Mouse (Mus musculus): ENCODE data around the gene Sh3glb2. TPM values are rescaled to one million over a fixed set of nuclear protein-coding genes. Genes with fewer than 3 reads are reported as not detected.

Gene Sh3glb2
- polyA plus RNA-seq, 1 experiment from 2014 or later, result 87.7 TPM

DNA sequence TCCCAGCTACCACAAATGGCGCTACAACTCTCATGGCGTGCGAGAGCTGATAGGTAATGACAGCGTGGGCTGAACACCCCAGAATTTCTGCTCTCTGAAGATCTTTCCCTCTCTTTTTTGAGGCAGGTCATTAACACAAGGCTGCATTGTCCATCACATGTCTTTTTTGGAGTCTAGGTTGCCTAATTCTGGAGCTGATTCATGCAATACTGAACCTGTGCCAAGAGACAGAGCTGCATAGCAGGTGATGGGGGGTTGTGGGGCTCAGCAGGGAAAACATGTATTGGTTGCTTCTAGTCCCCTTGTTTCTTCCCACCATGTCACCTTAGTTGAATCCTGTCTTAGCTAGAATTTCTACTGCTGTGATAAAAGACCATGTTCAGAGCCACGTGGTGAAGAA lies 33.8 kb downstream of the Sh3glb2 start:
- Histone ChIP-seq H3K4me3 (replicated peaks) (no peak overlapping the region), H3K4me2 (no peak overlapping the region), H3K9ac (no peak overlapping the region), H3K4me1 (no peaks in the 10 kb centered on the region), H3K27ac (no peak overlapping the region), H3K36me3 (peaks cover 99% of the 10 kb centered on the region), H3K9me3 (replicated peaks) (no peaks in the 10 kb centered on the region), H3K27me3 (no peaks in the 10 kb centered on the region)
- 94% methylated on average over 5 of the region's 5 CpGs for WGBS
- ATAC-seq (replicated peaks; ENCODE audit: low FRiP score), result no peak

GRCm38 (mm10) chr2:30323111-30323510 lies 36.0 kb downstream of the Sh3glb2 start:
- WGBS, result 91% methylated on average over 7 of the region's 7 CpGs
- no peak overlapping the region for H3K27ac ChIP-seq
- H3K9ac ChIP-seq, result no peak overlapping the region
- H3K36me3 ChIP-seq, result peaks cover 91% of the 10 kb centered on the region
- ATAC-seq (replicated peaks; ENCODE audit: low FRiP score), result no peak
- no peaks in the 10 kb centered on the region for H3K9me3 ChIP-seq (replicated peaks)
- H3K4me2 ChIP-seq, result no peak overlapping the region
- no peaks in the 10 kb centered on the region for H3K4me1 ChIP-seq
- H3K4me3 ChIP-seq (replicated peaks), result no peak overlapping the region
- no peaks in the 10 kb centered on the region for H3K27me3 ChIP-seq

GRCm38 (mm10) chr2:30319260-30319659 lies 39.9 kb downstream of the Sh3glb2 start:
- Histone ChIP-seq H3K27me3 (no peaks in the 10 kb centered on the region), H3K4me2 (no peak overlapping the region), H3K27ac (no peak overlapping the region), H3K4me3 (replicated peaks) (no peak overlapping the region), H3K36me3 (peaks cover 91% of the 10 kb centered on the region), H3K9ac (no peak overlapping the region), H3K9me3 (replicated peaks) (no peaks in the 10 kb centered on the region), H3K4me1 (no peaks in the 10 kb centered on the region)
- 77% methylated on average over 4 of the region's 4 CpGs for WGBS
- ATAC-seq (replicated peaks; ENCODE audit: low FRiP score), result no peak

DNA sequence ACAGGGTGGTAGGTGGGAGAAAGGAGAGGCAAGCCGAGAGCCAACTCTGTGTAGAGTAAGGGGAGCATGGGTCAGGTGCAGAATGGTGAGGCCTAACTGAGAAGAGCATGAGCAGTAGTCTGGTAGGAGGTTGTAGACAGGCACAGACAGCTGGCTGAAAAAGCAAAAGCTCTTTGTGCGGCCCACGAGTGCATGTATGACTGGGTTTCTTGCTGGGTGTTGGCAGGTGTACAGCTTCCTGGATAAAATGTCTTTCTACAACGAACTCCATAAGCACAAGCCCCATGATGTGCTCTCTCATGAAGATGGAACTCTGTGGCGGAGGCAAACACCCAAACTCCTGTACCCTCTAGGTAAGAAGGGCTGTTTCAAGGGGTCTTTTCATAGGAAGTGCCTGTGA lies 42.2 kb downstream of the Sh3glb2 start:
- no peak for ATAC-seq (replicated peaks; ENCODE audit: low FRiP score)
- Histone ChIP-seq H3K27ac (no peak overlapping the region), H3K4me1 (no peaks in the 10 kb centered on the region), H3K27me3 (no peaks in the 10 kb centered on the region), H3K36me3 (peaks cover 91% of the 10 kb centered on the region), H3K9me3 (replicated peaks) (no peaks in the 10 kb centered on the region), H3K4me3 (replicated peaks) (no peak overlapping the region), H3K9ac (no peak overlapping the region), H3K4me2 (no peak overlapping the region)
- 95% methylated on average over 5 of the region's 5 CpGs for WGBS

- H3K36me3 ChIP-seq, result peaks cover 89% of the 10 kb centered on the region
- H3K4me3 ChIP-seq (replicated peaks), result no peak overlapping the region
- H3K9me3 ChIP-seq (replicated peaks), result no peaks in the 10 kb centered on the region
- WGBS, result 93% methylated on average over 4 of the region's 4 CpGs
- no peak for ATAC-seq (replicated peaks; ENCODE audit: low FRiP score)
- H3K27me3 ChIP-seq, result no peaks in the 10 kb centered on the region
- H3K27ac ChIP-seq, result no peak overlapping the region
- H3K9ac ChIP-seq, result no peak overlapping the region
- H3K4me2 ChIP-seq, result no peak overlapping the region
- H3K4me1 ChIP-seq, result no peaks in the 10 kb centered on the region
Measured at GRCm38 (mm10) chr2:30316136-30316535, 43.0 kb downstream of the Sh3glb2 start.

GRCm38 (mm10) chr2:30311481-30311880 lies 47.7 kb downstream of the Sh3glb2 start:
- Histone ChIP-seq H3K27me3 (no peaks in the 10 kb centered on the region), H3K4me1 (no peaks in the 10 kb centered on the region), H3K9ac (no peak overlapping the region), H3K4me2 (no peak overlapping the region), H3K9me3 (replicated peaks) (no peaks in the 10 kb centered on the region), H3K27ac (no peak overlapping the region), H3K4me3 (replicated peaks) (no peak overlapping the region), H3K36me3 (peaks cover 98% of the 10 kb centered on the region)
- 87% methylated on average over 2 of the region's 2 CpGs for WGBS
- no peak for ATAC-seq (replicated peaks; ENCODE audit: low FRiP score)

DNA sequence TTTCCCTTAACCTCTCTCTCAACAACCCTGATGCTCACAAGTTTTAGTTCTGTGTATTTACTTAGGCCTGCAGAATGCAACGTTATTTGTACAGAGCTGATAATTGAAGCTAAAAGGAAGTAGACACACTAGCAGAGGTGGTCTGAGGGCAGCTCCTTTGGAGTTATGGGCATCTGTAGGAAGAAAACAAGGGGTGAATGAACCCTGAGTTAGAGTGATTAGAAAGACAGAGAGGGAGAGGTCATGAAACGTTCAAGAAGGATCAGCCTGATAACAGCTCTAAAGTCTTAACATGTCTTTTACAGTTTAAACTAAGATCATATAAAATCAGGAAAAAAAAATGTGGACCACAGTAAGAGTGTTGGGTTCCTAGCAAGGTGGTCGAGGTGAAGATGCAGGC lies 49.8 kb downstream of the Sh3glb2 start:
- ATAC-seq (replicated peaks; ENCODE audit: low FRiP score), result no peak
- Histone ChIP-seq H3K27me3 (no peaks in the 10 kb centered on the region), H3K9me3 (replicated peaks) (no peaks in the 10 kb centered on the region), H3K9ac (no peak overlapping the region), H3K4me2 (no peak overlapping the region), H3K27ac (no peak overlapping the region), H3K4me1 (no peaks in the 10 kb centered on the region), H3K4me3 (replicated peaks) (no peak overlapping the region), H3K36me3 (peaks cover 98% of the 10 kb centered on the region)
- 82% methylated on average over 3 of the region's 3 CpGs for whole genome bisulfite sequencing

- Histone ChIP-seq H3K9ac (no peak overlapping the region), H3K27ac (no peak overlapping the region), H3K9me3 (replicated peaks) (no peaks in the 10 kb centered on the region), H3K4me3 (replicated peaks) (no peak overlapping the region), H3K4me1 (no peaks in the 10 kb centered on the region), H3K27me3 (no peaks in the 10 kb centered on the region), H3K4me2 (no peak overlapping the region), H3K36me3 (peaks cover 99% of the 10 kb centered on the region)
- no peak for ATAC-seq (replicated peaks; ENCODE audit: low FRiP score)
- WGBS, result 96% methylated on average over 7 of the region's 7 CpGs
Measured at GRCm38 (mm10) chr2:30306087-30306486, 53.0 kb downstream of the Sh3glb2 start.

DNA sequence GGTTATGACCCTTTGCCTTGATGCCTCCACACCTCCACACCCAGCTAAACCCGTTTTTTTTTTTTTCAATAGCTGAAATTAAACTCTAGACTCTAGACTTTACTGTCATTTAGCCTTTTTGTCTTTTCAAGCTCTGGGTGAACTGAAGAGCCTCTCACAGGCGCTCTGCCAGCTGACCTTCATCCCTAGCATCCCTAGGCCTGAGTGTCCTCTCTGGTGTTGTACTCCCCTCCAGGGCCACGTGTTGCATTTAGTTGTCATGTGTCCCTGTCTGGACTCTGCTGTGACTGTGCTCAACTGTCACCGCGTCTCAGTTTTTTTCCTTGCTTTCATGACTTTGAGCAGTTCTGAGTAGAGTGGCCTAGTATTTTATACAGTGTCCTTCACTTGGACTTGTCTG lies 59.2 kb downstream of the Sh3glb2 start:
- H3K27ac ChIP-seq, result no peak overlapping the region
- WGBS, result 91% methylated on average over 5 of the region's 5 CpGs

GRCm38 (mm10) chr2:30299525-30299924 lies 59.6 kb downstream of the Sh3glb2 start:
- 85% methylated on average over 3 of the region's 3 CpGs for WGBS
- no peak overlapping the region for H3K9ac ChIP-seq
- H3K4me1 ChIP-seq, result no peaks in the 10 kb centered on the region
- no peak for ATAC-seq (replicated peaks; ENCODE audit: low FRiP score)
- H3K36me3 ChIP-seq, result peaks cover 75% of the 10 kb centered on the region
- H3K4me2 ChIP-seq, result no peak overlapping the region
- H3K4me3 ChIP-seq (replicated peaks), result no peak overlapping the region
- H3K9me3 ChIP-seq (replicated peaks), result no peaks in the 10 kb centered on the region
- H3K27me3 ChIP-seq, result no peaks in the 10 kb centered on the region
- H3K27ac ChIP-seq, result no peak overlapping the region

More for the DNA sequence above, 59.2 kb downstream of the Sh3glb2 start:
- Histone ChIP-seq H3K36me3 (peaks cover 80% of the 10 kb centered on the region), H3K4me2 (no peak overlapping the region), H3K4me1 (no peaks in the 10 kb centered on the region), H3K9me3 (replicated peaks) (no peaks in the 10 kb centered on the region), H3K9ac (no peak overlapping the region), H3K4me3 (replicated peaks) (no peak overlapping the region), H3K27me3 (no peaks in the 10 kb centered on the region)
- ATAC-seq (replicated peaks; ENCODE audit: low FRiP score), result no peak

Small RNA genes lying within 50 kb of the gene (microRNA-seq; reads per million reads assigned to microRNA genes)
- not detected for gene Gm47292

Other genes starting within 250 kb of the Sh3glb2 start
- gene Zer1, start 234.8 kb downstream of the Sh3glb2 start, polyA plus RNA-seq (2015; fragmentation: Nextera tagmentation; extraction: Ambion mirVana), result 7.2 and 8.6 TPM in 2 replicates
- 8.2 and 8.9 TPM in 2 replicates for gene Tbc1d13, start 225.6 kb downstream of the Sh3glb2 start, polyA plus RNA-seq (2015; fragmentation: Nextera tagmentation; extraction: Ambion mirVana)
- gene Endog, start 187.8 kb downstream of the Sh3glb2 start, polyA plus RNA-seq (2015; fragmentation: Nextera tagmentation; extraction: Ambion mirVana), result 19.8 and 20.8 TPM in 2 replicates
- gene Spout1, start 180.9 kb downstream of the Sh3glb2 start, polyA plus RNA-seq (2015; fragmentation: Nextera tagmentation; extraction: Ambion mirVana), result 76.3 and 83.0 TPM in 2 replicates
- gene Kyat1, start 153.5 kb downstream of the Sh3glb2 start, polyA plus RNA-seq (2015; fragmentation: Nextera tagmentation; extraction: Ambion mirVana), result 9.8 and 10.8 TPM in 2 replicates
- gene Lrrc8a, start 121.6 kb downstream of the Sh3glb2 start, polyA plus RNA-seq (2015; fragmentation: Nextera tagmentation; extraction: Ambion mirVana), result 40.1 and 41.7 TPM in 2 replicates
- 0.26 and 0.33 TPM in 2 replicates for gene Gm28035, start 118.8 kb downstream of the Sh3glb2 start, polyA plus RNA-seq (2015; fragmentation: Nextera tagmentation; extraction: Ambion mirVana)
- gene Phyhd1, start 93.1 kb downstream of the Sh3glb2 start, polyA plus RNA-seq (2015; fragmentation: Nextera tagmentation; extraction: Ambion mirVana), result 11.5 and 13.3 TPM in 2 replicates
- not detected in 2 replicates for gene Gm28038, start 78.3 kb downstream of the Sh3glb2 start, polyA plus RNA-seq (2015; fragmentation: Nextera tagmentation; extraction: Ambion mirVana)
- 32.9 and 34.0 TPM in 2 replicates for gene Dolk, start 73.0 kb downstream of the Sh3glb2 start, polyA plus RNA-seq (2015; fragmentation: Nextera tagmentation; extraction: Ambion mirVana)
- gene Nup188, start 72.9 kb downstream of the Sh3glb2 start, polyA plus RNA-seq (2015; fragmentation: Nextera tagmentation; extraction: Ambion mirVana), result 35.5 and 42.1 TPM in 2 replicates
- 26.4 and 28.8 TPM in 2 replicates for gene Miga2, start 4.9 kb upstream of the Sh3glb2 start, polyA plus RNA-seq (2015; fragmentation: Nextera tagmentation; extraction: Ambion mirVana)
- 36.9 and 37.7 TPM in 2 replicates for gene Dolpp1, start 32.9 kb upstream of the Sh3glb2 start, polyA plus RNA-seq (2015; fragmentation: Nextera tagmentation; extraction: Ambion mirVana)
- gene Crat, start 56.5 kb upstream of the Sh3glb2 start, polyA plus RNA-seq (2015; fragmentation: Nextera tagmentation; extraction: Ambion mirVana), result 27.2 and 30.9 TPM in 2 replicates
- gene Ptpa, start 56.7 kb upstream of the Sh3glb2 start, polyA plus RNA-seq (2015; fragmentation: Nextera tagmentation; extraction: Ambion mirVana), result 162 and 175 TPM in 2 replicates
- 3.3 and 3.5 TPM in 2 replicates for gene Ier5l, start 114.9 kb upstream of the Sh3glb2 start, polyA plus RNA-seq (2015; fragmentation: Nextera tagmentation; extraction: Ambion mirVana)
- gene Cstad, start 235.7 kb upstream of the Sh3glb2 start, polyA plus RNA-seq (2015; fragmentation: Nextera tagmentation; extraction: Ambion mirVana), result 1.2 and 1.8 TPM in 2 replicates

Measured in kidney, embryonic 15.5 days (tissue).